Mouse (Mus musculus) stomach, postnatal 0 days (tissue): ENCODE results near the gene Babam2.

Experiments
- CTCF ChIP-seq: IDR thresholded peaks from 2 replicates; pipeline ENCODE4 v1.5.1; 2016; ENCODE audit warnings: antibody characterized with exemption, low read depth, mild to moderate bottlenecking, moderate library complexity
- EP300 ChIP-seq: optimal IDR thresholded peaks from 2 replicates; pipeline ENCODE3; 2016; ENCODE audit warnings: antibody characterized with exemption

GRCm38 (mm10) chr5:32077139-32077538 is 379.7 kb downstream of the Babam2 start:
- TF ChIP-seq CTCF (no peak), EP300 (no peak)
